Mouse (Mus musculus): ENCODE measurements around the gene Mpeg1. TPM values are rescaled to one million over a fixed set of nuclear protein-coding genes. Genes with fewer than 3 reads are reported as not detected.

The Mpeg1 gene
- total and polyA plus RNA-seq, 2 experiments from 2014 or later = 0.88 to 2.7 TPM

DNA sequence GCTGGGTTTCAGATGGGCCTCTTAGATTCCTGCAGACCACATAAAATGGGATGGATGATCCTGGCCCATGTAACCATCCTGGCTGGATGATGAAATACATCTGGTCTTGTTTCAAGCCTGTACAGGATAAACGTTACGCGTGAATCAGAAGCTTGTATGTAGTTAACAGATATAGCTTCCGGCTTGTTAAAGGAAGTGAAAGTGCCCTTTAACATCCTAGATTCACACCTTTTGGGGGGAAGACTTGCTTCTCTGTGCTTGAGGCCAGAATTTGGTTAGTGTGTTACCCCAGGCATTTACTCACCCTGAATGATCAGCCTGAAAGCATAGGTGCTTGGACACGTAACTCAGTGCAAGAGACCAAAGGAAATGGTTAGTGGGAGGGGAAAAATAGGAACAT, 33.5 kb upstream of the Mpeg1 start:
- TF ChIP-seq CTCF (IDR thresholded peaks at IDR 0.05) = no peak
- H3K9me3 ChIP-seq (ENCODE audit: low read length) = no peaks in the 10 kb centered on the region
- no peak for ATAC-seq (ENCODE audit: low FRiP score)
- 91% methylated on average over 5 of the region's 5 CpGs for WGBS
- H3K27ac ChIP-seq (ENCODE audit: low read depth, low read length) = no peak overlapping the region
- no peaks in the 10 kb centered on the region for H3K27me3 ChIP-seq (ENCODE audit: insufficient read depth, low read length)
- no peak overlapping the region for H3K9ac ChIP-seq (replicated peaks; ENCODE audit: low read length, poor library complexity, severe bottlenecking)
- H3K4me3 ChIP-seq (ENCODE audit: low read depth, low read length) = no peak overlapping the region
- H3K4me1 ChIP-seq (ENCODE audit: insufficient read depth, low read length) = no peaks in the 10 kb centered on the region
- no peak for DNase-seq (ENCODE audit: low spot score)
- no peak overlapping the region for H3K4me2 ChIP-seq (ENCODE audit: low read depth, low read length, poor library complexity, severe bottlenecking)
- H3K36me3 ChIP-seq (ENCODE audit: insufficient read depth, low read length) = no peaks in the 10 kb centered on the region

DNA sequence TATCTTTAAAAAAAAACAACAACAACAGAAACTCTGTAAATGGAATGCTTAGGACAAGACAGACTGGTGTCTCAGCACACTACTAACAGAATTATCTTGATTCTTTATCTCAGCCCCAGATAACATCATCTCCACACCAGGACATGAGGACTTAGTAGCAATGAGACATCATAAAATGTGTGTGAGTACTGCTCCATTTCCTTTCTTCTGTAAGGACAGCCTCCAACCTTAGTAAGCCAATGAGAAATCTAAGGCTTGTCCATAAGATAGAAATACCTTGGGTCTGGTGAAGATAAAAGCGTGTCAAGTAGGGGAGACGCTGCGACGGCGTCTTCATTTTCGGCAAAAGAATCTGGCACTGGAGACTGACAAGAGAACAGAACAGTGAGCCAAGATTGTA, 33.0 kb upstream of the Mpeg1 start, which contains the start of gene Pfpl:
TSS of gene Pfpl (plus strand) at position 301 of the 400 bp plus-strand sequence.
- no peaks in the 10 kb centered on the region for H3K9me3 ChIP-seq (ENCODE audit: low read length)
- H3K4me1 ChIP-seq (ENCODE audit: insufficient read depth, low read length) = no peaks in the 10 kb centered on the region
- TF ChIP-seq CTCF (IDR thresholded peaks at IDR 0.05) = no peak
- no peak within 1 kb of the TSS for H3K4me3 ChIP-seq (ENCODE audit: low read depth, low read length)
- 97% methylated on average over 6 of the region's 6 CpGs for WGBS
- no peaks in the 10 kb centered on the region for H3K27me3 ChIP-seq (ENCODE audit: insufficient read depth, low read length)
- no peak for DNase-seq (ENCODE audit: low spot score)
- H3K4me2 ChIP-seq (ENCODE audit: low read depth, low read length, poor library complexity, severe bottlenecking) = no peak within 1 kb of the TSS
- H3K9ac ChIP-seq (replicated peaks; ENCODE audit: low read length, poor library complexity, severe bottlenecking) = no peak within 1 kb of the TSS
- no peak within 1 kb of the TSS for H3K27ac ChIP-seq (ENCODE audit: low read depth, low read length)
- H3K36me3 ChIP-seq (ENCODE audit: insufficient read depth, low read length) = no peaks in the 10 kb centered on the region
- ATAC-seq (ENCODE audit: low FRiP score) = no peak

GRCm38 (mm10) chr19:12433033-12433432, 27.5 kb upstream of the Mpeg1 start:
- ATAC-seq (ENCODE audit: low FRiP score) = 0 out of 2 replicates have a peak, but pooled peaks have one; percentile 13
- no peaks in the 10 kb centered on the region for H3K27me3 ChIP-seq (ENCODE audit: insufficient read depth, low read length)
- no peak overlapping the region for H3K27ac ChIP-seq (ENCODE audit: low read depth, low read length)
- TF ChIP-seq CTCF (IDR thresholded peaks at IDR 0.05) = peak; percentile 72
- no peak overlapping the region for H3K4me2 ChIP-seq (ENCODE audit: low read depth, low read length, poor library complexity, severe bottlenecking)
- H3K9ac ChIP-seq (replicated peaks; ENCODE audit: low read length, poor library complexity, severe bottlenecking) = no peak overlapping the region
- no peaks in the 10 kb centered on the region for H3K9me3 ChIP-seq (ENCODE audit: low read length)
- 2% methylated on average over 2 of the region's 2 CpGs for WGBS
- peak; percentile 72 for DNase-seq (ENCODE audit: low spot score)
- no peaks in the 10 kb centered on the region for H3K36me3 ChIP-seq (ENCODE audit: insufficient read depth, low read length)
- no peaks in the 10 kb centered on the region for H3K4me1 ChIP-seq (ENCODE audit: insufficient read depth, low read length)
- no peak overlapping the region for H3K4me3 ChIP-seq (ENCODE audit: low read depth, low read length)

DNA sequence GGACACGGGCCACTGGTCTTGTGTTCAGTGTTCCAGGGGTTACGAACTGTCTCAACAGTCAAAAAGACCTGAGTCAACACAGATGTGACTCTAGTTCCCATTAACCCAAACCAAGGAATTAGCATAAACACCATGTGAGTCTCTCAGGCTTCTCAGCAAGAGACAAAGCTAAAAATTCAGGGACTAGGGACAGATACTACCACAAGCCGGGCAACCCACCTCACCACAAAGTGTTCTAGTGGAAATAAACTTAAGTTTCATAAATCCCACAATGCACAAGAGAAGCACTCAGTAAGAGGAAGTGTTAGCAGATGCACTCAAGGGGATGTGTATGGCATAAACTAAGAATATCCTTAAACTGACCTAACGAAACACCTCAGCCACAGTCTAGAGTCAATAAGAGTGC, 25.6 kb upstream of the Mpeg1 start:
- Histone ChIP-seq H3K4me3 (ENCODE audit: low read depth, low read length) (no peak overlapping the region), H3K36me3 (ENCODE audit: insufficient read depth, low read length) (no peaks in the 10 kb centered on the region), H3K27ac (ENCODE audit: low read depth, low read length) (no peak overlapping the region), H3K9me3 (ENCODE audit: low read length) (no peaks in the 10 kb centered on the region), H3K27me3 (ENCODE audit: insufficient read depth, low read length) (no peaks in the 10 kb centered on the region), H3K4me2 (ENCODE audit: low read depth, low read length, poor library complexity, severe bottlenecking) (no peak overlapping the region), H3K4me1 (ENCODE audit: insufficient read depth, low read length) (no peaks in the 10 kb centered on the region), H3K9ac (replicated peaks; ENCODE audit: low read length, poor library complexity, severe bottlenecking) (no peak overlapping the region)
- DNase-seq (ENCODE audit: low spot score) (no peak), ATAC-seq (ENCODE audit: low FRiP score) (no peak)
- no peak for TF ChIP-seq CTCF (IDR thresholded peaks at IDR 0.05)
- WGBS = 86% methylated on average over 4 of the region's 4 CpGs

DNA sequence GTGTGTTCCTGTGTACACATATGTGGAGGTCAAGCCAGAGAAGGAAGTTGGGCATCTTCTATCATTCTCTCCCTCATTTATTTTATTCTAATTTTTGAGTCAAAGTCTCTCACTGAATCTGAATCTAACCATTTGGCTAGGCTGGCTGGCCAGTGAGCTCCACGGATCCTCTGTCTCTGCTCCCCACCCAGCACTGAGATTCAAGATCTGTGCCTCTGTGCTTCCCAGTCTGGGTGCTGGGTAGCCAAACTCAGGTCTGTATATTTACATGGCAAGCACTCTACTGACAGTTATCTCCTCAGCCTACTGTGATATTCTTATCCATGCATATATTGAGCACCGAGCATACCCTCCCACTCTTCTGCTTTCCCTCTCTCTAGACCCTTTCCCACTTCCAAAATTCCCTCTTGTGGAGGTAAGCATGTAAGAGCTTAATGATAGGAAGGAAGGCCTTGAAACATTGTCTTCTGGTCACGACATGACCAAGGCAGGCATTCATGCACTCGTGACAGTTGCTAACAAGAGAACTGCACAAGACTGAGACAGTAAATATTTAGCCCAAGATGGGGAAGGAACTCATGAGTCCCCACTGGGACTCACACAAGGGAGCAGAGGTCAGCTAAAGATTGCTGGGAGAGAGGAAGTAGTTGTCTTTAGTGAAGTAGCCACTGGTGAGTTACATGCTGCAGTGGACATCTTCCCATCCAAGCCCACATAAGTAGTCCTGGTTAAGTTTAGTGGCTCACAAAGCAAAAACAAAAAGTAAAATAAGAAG, 24.6 kb upstream of the Mpeg1 start:
- no peaks in the 10 kb centered on the region for H3K4me1 ChIP-seq (ENCODE audit: insufficient read depth, low read length)
- no peak overlapping the region for H3K4me2 ChIP-seq (ENCODE audit: low read depth, low read length, poor library complexity, severe bottlenecking)
- H3K9ac ChIP-seq (replicated peaks; ENCODE audit: low read length, poor library complexity, severe bottlenecking) = no peak overlapping the region
- no peak for TF ChIP-seq CTCF (IDR thresholded peaks at IDR 0.05)
- ATAC-seq (ENCODE audit: low FRiP score) (no peak), DNase-seq (ENCODE audit: low spot score) (no peak)
- H3K36me3 ChIP-seq (ENCODE audit: insufficient read depth, low read length) = no peaks in the 10 kb centered on the region
- H3K27me3 ChIP-seq (ENCODE audit: insufficient read depth, low read length) = no peaks in the 10 kb centered on the region
- H3K9me3 ChIP-seq (ENCODE audit: low read length) = no peaks in the 10 kb centered on the region
- 85% methylated on average over 4 of the region's 4 CpGs for WGBS
- no peak overlapping the region for H3K27ac ChIP-seq (ENCODE audit: low read depth, low read length)
- no peak overlapping the region for H3K4me3 ChIP-seq (ENCODE audit: low read depth, low read length)

DNA sequence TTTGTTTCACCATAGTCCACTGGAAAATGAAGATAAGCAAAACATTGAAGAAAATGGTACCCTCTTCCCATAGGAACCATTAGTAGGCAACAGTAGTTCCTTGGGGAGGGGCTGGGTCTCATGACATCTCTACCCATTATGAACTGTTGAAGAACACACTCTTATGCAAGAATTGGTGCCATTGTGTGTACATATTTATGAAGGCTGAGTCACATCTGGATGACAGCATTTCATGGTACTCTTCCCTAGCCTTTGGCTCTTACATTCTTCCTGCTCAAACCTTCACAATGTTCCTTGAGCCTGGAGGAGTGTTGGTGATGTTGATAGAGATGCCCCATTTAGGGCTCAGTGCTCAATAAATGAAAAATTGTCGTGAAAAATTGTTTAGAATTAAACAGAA, 21.0 kb upstream of the Mpeg1 start:
- WGBS = 71% methylated on average over 1 of the region's 1 CpGs
- H3K27ac ChIP-seq (ENCODE audit: low read depth, low read length) = no peak overlapping the region
- DNase-seq (ENCODE audit: low spot score) (no peak), ATAC-seq (ENCODE audit: low FRiP score) (no peak)
- no peak overlapping the region for H3K4me3 ChIP-seq (ENCODE audit: low read depth, low read length)
- no peaks in the 10 kb centered on the region for H3K36me3 ChIP-seq (ENCODE audit: insufficient read depth, low read length)
- no peak overlapping the region for H3K4me2 ChIP-seq (ENCODE audit: low read depth, low read length, poor library complexity, severe bottlenecking)
- no peak for TF ChIP-seq CTCF (IDR thresholded peaks at IDR 0.05)
- H3K27me3 ChIP-seq (ENCODE audit: insufficient read depth, low read length) = no peaks in the 10 kb centered on the region
- H3K9ac ChIP-seq (replicated peaks; ENCODE audit: low read length, poor library complexity, severe bottlenecking) = no peak overlapping the region
- no peaks in the 10 kb centered on the region for H3K9me3 ChIP-seq (ENCODE audit: low read length)
- H3K4me1 ChIP-seq (ENCODE audit: insufficient read depth, low read length) = no peaks in the 10 kb centered on the region
